Mouse (Mus musculus) lung, embryonic 15.5 days (tissue): ENCODE data around the gene Arpc1a. TPM values are rescaled to one million over a fixed set of nuclear protein-coding genes. Genes with fewer than 3 reads are reported as not detected.
"Not testable (repeated sequence)": the region's sequence is repeated elsewhere in the genome, so short reads cannot be mapped to it uniquely, and the experiment has no call there.

Source experiments
- ATAC-seq: fragments of 200-750 bp; cut with Nextera tagmentation; 2 replicates; pipeline ENCODE4 v1.8.0; 2017; ENCODE audit warnings: moderate number of reproducible peaks, borderline replicate concordance; ENCODE audit not compliant: low FRiP score, low TSS enrichment; ENCODE audit errors: extremely low read depth
- H3K27ac ChIP-seq: fragments of 300-500 bp; sonication (generic); 2 replicates; pipeline ENCODE4 v1.5.1; 2015; ENCODE audit warnings: moderate library complexity, mild to moderate bottlenecking, inconsistent platforms
- H3K27me3 ChIP-seq: fragments of 300-500 bp; sonication (generic); 2 replicates; pipeline ENCODE4 v1.6.1; 2015; ENCODE audit warnings: inconsistent platforms
- H3K36me3 ChIP-seq: fragments of 300-500 bp; sonication (generic); 2 replicates; pipeline ENCODE4 v1.6.1; 2015; ENCODE audit warnings: inconsistent platforms
- H3K4me1 ChIP-seq: fragments of 300-500 bp; sonication (generic); 2 replicates; pipeline ENCODE4 v1.6.1; 2015; ENCODE audit warnings: inconsistent platforms
- H3K4me2 ChIP-seq: fragments of 300-500 bp; sonication (generic); 2 replicates; pipeline ENCODE4 v1.6.1; 2015; ENCODE audit warnings: inconsistent platforms, mild to moderate bottlenecking, moderate library complexity
- H3K4me3 ChIP-seq: fragments of 300-500 bp; sonication (generic); 2 replicates; pipeline ENCODE4 v1.5.1; 2015; ENCODE audit warnings: mild to moderate bottlenecking, inconsistent platforms
- H3K9ac ChIP-seq: fragments of 300-500 bp; sonication (generic); 2 replicates; pipeline ENCODE4 v1.6.1; 2015; ENCODE audit warnings: inconsistent platforms
- H3K9me3 ChIP-seq: fragments of 300-500 bp; sonication (generic); 2 replicates; pipeline ENCODE4 v1.6.1; 2016; ENCODE audit warnings: inconsistent platforms
- WGBS: fragments of 180-500 bp; shearing (Covaris S2); methylation state at CpG from one replicate; pipeline ENCODE4 v1.1.7; 2015; 5-methylcytosine and 5-hydroxymethylcytosine counted together
- polyA plus RNA-seq: library from polyadenylated mRNA; unstranded; fragments of >200 nt; fragmentation: Nextera tagmentation; extraction: Ambion mirVana; gene quantifications from 2 replicates; pipeline ENCODE4 v1.2.1, GENCODE M21; 2015

Arpc1a gene
- polyA plus RNA-seq, 1 experiment from 2014 or later, result 150 TPM

- no peak overlapping the region for H3K27ac ChIP-seq
- H3K36me3 ChIP-seq, result 0 out of 2 replicates have a peak, but pooled peaks cover 5% of the 10 kb centered on the region
- no peak overlapping the region for H3K4me3 ChIP-seq
- no peaks in the 10 kb centered on the region for H3K9me3 ChIP-seq
- no peak overlapping the region for H3K9ac ChIP-seq
- no peak for ATAC-seq
- no peak overlapping the region for H3K4me2 ChIP-seq
- 74% methylated on average over 10 of the region's 10 CpGs for whole genome bisulfite sequencing
- H3K27me3 ChIP-seq, result no peaks in the 10 kb centered on the region
- H3K4me1 ChIP-seq, result peaks cover 9% of the 10 kb centered on the region
Observed at GRCm38 (mm10) chr5:145081866-145082613, 1.6 kb upstream of the Arpc1a start.

DNA sequence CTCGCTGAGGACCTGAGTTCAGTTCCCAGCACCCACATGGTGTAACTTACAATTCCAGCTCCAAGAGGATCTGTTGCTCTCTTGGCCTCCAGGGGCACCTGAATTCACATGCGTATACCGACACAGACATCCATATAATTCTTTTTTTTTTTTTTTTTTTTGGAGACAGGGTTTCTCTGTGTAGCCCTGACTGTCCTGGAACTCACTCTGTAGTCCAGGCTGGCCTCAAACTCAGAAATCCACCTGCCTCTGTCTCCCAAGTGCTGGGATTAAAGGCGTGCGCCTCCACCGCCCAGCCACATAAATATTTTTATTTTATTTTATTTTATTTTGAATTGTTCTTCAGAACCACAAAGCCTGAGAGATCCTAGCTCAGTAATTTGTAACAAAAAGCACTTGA, 429 bp upstream of the Arpc1a start:
- H3K27me3 ChIP-seq, H3K36me3 ChIP-seq, H3K4me1 ChIP-seq, H3K9me3 ChIP-seq: not testable (repeated sequence)
- Histone ChIP-seq H3K9ac (peak overlapping the region; percentile 87; the same call in 1 of the 2 replicates), H3K27ac (0 out of 2 replicates have a peak overlapping the region, but pooled peaks have one; percentile 38), H3K4me3 (peak overlapping the region; percentile 92), H3K4me2 (peak overlapping the region; percentile 82)
- peak; percentile 19; the same call in 1 of the 2 replicates for ATAC-seq
- 49% methylated on average over 6 of the region's 6 CpGs for WGBS

DNA sequence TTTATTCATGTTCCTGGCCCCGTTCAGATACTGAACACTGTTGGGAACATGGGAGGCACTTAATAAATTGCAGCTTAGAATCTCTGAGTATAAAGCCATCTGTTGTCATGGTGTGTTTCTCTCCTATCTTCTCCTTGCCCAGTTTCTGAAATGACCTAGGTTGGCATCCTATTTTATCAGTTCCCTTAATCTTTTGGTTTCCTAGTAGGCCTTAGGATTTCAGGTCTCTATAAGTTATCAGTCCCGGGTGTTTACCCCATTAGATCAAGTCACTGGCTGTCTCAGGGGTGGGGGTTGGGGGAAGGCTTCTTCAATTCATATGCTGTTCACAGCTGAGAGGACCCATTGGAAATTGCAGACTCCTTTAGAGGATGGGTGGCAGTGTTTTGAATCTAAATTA, 1.2 kb downstream of the Arpc1a start:
- 52% methylated on average over 2 of the region's 2 CpGs for WGBS

GRCm38 (mm10) chr5:145088186-145088585, 4.6 kb downstream of the Arpc1a start:
- WGBS, result 95% methylated on average over 2 of the region's 2 CpGs
- Histone ChIP-seq H3K4me3 (no peak overlapping the region), H3K36me3 (peaks cover 33% of the 10 kb centered on the region), H3K27ac (no peak overlapping the region), H3K9me3 (no peaks in the 10 kb centered on the region), H3K9ac (no peak overlapping the region), H3K4me1 (peaks cover 9% of the 10 kb centered on the region), H3K27me3 (no peaks in the 10 kb centered on the region), H3K4me2 (no peak overlapping the region)
- no peak for ATAC-seq

More for the DNA sequence above, 1.2 kb downstream of the Arpc1a start:
- Histone ChIP-seq H3K4me1 (peaks cover 9% of the 10 kb centered on the region), H3K36me3 (0 out of 2 replicates have a peak, but pooled peaks cover 14% of the 10 kb centered on the region), H3K9ac (peak overlapping the region; percentile 87), H3K9me3 (no peaks in the 10 kb centered on the region), H3K27me3 (no peaks in the 10 kb centered on the region), H3K27ac (no peak overlapping the region), H3K4me3 (peak overlapping the region; percentile 92), H3K4me2 (peak overlapping the region; percentile 82)
- ATAC-seq, result no peak

DNA sequence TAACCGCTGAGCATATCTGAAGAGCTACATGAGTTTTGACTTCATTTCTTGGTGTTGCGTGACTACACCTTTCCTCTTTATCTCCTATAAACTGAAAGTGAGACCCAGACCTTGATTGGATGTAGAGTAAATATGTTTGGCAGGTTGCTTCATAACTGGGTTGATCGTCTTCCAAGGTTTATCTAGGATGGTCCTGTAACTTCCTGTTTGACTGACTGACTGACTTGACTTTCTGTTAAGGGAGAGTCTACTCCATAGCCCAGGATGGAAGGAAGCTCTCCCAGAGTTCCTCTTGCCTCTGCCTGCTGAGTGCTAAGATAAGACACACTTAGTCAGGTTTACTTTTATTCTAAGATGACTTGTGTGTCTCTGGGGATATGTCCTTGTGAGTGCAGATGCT, 6.2 kb downstream of the Arpc1a start:
- 85% methylated on average over 3 of the region's 3 CpGs for WGBS
- Histone ChIP-seq H3K9ac (no peak overlapping the region), H3K9me3 (no peaks in the 10 kb centered on the region), H3K36me3 (peaks cover 49% of the 10 kb centered on the region), H3K4me2 (no peak overlapping the region), H3K4me1 (peaks cover 2% of the 10 kb centered on the region), H3K27me3 (no peaks in the 10 kb centered on the region), H3K27ac (no peak overlapping the region), H3K4me3 (no peak overlapping the region)
- ATAC-seq, result no peak

- no peak overlapping the region for H3K9ac ChIP-seq
- peaks cover 89% of the 10 kb centered on the region for H3K36me3 ChIP-seq
- H3K4me2 ChIP-seq, result no peak overlapping the region
- H3K4me1 ChIP-seq, result no peaks in the 10 kb centered on the region
- H3K4me3 ChIP-seq, result no peak overlapping the region
- no peak overlapping the region for H3K27ac ChIP-seq
- ATAC-seq, result no peak
- no peaks in the 10 kb centered on the region for H3K9me3 ChIP-seq
- no peaks in the 10 kb centered on the region for H3K27me3 ChIP-seq
- 88% methylated on average over 4 of the region's 4 CpGs for WGBS
Observed at GRCm38 (mm10) chr5:145096195-145096594, 12.6 kb downstream of the Arpc1a start.

- WGBS, result 87% methylated on average over 10 of the region's 10 CpGs
- Histone ChIP-seq H3K9ac (no peak overlapping the region), H3K36me3 (peaks cover 84% of the 10 kb centered on the region), H3K4me2 (no peak overlapping the region), H3K4me3 (no peak overlapping the region), H3K9me3 (no peaks in the 10 kb centered on the region), H3K4me1 (no peaks in the 10 kb centered on the region), H3K27ac (no peak overlapping the region), H3K27me3 (no peaks in the 10 kb centered on the region)
- no peak for ATAC-seq
Observed at GRCm38 (mm10) chr5:145098340-145098821, 14.8 kb downstream of the Arpc1a start.

GRCm38 (mm10) chr5:145100960-145101359, 17.3 kb downstream of the Arpc1a start:
- Histone ChIP-seq H3K9me3 (no peaks in the 10 kb centered on the region), H3K4me3 (no peak overlapping the region), H3K9ac (no peak overlapping the region), H3K4me2 (no peak overlapping the region), H3K36me3 (peaks cover 86% of the 10 kb centered on the region), H3K4me1 (no peaks in the 10 kb centered on the region), H3K27me3 (no peaks in the 10 kb centered on the region), H3K27ac (no peak overlapping the region)
- ATAC-seq, result no peak
- WGBS, result 94% methylated on average over 9 of the region's 9 CpGs

DNA sequence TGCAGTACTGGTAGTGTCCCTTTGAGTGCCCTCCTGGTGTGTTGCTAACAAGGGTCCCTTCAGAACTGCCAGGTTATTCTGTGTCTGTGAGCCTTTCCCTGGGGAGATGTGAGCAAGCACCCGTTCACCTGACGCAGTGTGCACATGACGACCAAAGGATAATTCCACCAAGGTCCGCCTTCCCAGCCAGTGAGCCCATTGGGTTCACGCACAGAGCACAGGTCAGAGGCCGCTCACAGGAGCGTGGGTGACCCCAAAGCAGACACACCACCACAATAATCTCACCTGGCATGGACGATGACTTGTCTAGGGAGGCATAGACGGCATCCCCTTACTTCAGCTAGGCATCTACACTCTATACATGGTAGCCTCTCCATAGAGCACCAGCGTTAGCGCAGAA, 17.8 kb downstream of the Arpc1a start:
- not testable (repeated sequence) for H3K27ac ChIP-seq, H3K4me2 ChIP-seq, H3K4me3 ChIP-seq, ATAC-seq, H3K9me3 ChIP-seq, H3K9ac ChIP-seq, H3K4me1 ChIP-seq, H3K27me3 ChIP-seq
- WGBS, result 96% methylated on average over 11 of the region's 11 CpGs
- peaks cover 86% of the 10 kb centered on the region for H3K36me3 ChIP-seq

DNA sequence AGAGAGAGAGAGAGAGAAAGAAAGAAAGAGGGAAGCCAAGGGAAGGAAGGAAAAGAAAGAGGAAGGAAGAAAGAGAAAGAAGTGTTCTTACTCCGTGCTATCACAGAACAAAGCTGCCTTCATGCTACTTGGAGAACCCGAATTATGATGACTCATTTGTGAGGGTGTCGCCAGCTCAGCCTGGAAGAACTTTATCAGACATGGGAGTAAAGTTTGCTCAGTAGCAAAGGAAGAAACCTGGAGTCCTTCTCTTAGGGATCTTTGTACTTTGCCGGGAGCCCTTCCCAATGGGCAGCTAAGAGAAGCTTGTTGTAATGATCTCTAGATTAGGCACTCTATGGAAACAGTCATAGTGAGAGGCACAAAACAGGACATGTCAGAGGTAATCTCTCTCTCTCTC, 19.1 kb downstream of the Arpc1a start:
- Histone ChIP-seq H3K36me3 (peaks cover 85% of the 10 kb centered on the region), H3K4me1 (no peaks in the 10 kb centered on the region), H3K9me3 (no peaks in the 10 kb centered on the region), H3K27ac (no peak overlapping the region), H3K4me3 (no peak overlapping the region), H3K4me2 (no peak overlapping the region), H3K27me3 (no peaks in the 10 kb centered on the region), H3K9ac (no peak overlapping the region)
- 88% methylated on average over 4 of the region's 4 CpGs for WGBS
- no peak for ATAC-seq

- no peak overlapping the region for H3K4me3 ChIP-seq
- H3K4me2 ChIP-seq, result no peak overlapping the region
- 70% methylated on average over 9 of the region's 9 CpGs for WGBS
Observed at GRCm38 (mm10) chr5:145104328-145104727, 20.7 kb downstream of the Arpc1a start.

DNA sequence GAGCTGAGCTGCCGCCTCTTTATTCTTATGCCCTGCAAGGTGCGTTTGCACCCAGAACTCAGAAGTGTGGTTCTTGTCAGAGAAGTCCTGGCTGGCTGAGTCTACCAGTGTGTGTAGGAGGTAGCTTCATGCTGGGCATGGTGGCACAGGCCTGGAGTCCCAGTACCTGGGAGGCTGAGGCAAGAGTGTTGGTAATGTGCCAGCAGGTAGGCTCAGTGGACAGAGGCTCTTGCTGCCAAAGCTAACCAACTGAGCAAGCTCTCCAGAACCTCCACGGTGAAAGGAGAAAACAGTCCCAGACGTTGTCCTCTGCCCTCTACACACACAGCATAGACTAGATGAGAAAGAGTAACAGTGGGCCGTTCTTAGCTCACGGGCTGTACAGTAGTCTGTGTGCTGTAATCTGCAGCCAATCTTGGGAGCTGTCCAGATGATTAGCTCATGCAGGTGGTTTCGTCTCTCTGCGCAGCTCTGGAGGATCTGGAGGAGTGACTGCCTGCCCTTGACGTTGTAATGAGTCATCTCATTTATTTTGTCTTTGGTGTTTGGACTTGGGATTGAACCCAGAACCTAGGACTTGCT, 22.2 kb downstream of the Arpc1a start:
- no peaks in the 10 kb centered on the region for H3K27me3 ChIP-seq
- no peak overlapping the region for H3K4me3 ChIP-seq
- H3K9ac ChIP-seq, result no peak overlapping the region
- H3K9me3 ChIP-seq, result no peaks in the 10 kb centered on the region
- no peak overlapping the region for H3K4me2 ChIP-seq
- H3K27ac ChIP-seq, result no peak overlapping the region
- ATAC-seq, result no peak
- H3K4me1 ChIP-seq, result no peaks in the 10 kb centered on the region
- peaks cover 89% of the 10 kb centered on the region for H3K36me3 ChIP-seq
- WGBS, result 81% methylated on average over 9 of the region's 9 CpGs

More at GRCm38 (mm10) chr5:145104328-145104727, 20.7 kb downstream of the Arpc1a start:
- H3K9me3 ChIP-seq, result no peaks in the 10 kb centered on the region
- H3K27ac ChIP-seq, result no peak overlapping the region
- no peak for ATAC-seq
- no peak overlapping the region for H3K9ac ChIP-seq
- H3K36me3 ChIP-seq, result peaks cover 87% of the 10 kb centered on the region
- no peaks in the 10 kb centered on the region for H3K4me1 ChIP-seq
- H3K27me3 ChIP-seq, result no peaks in the 10 kb centered on the region
